Mouse (Mus musculus): ENCODE data around the gene Tmem178b. TPM values are rescaled to one million over a fixed set of nuclear protein-coding genes. Genes with fewer than 3 reads are reported as not detected.

Tmem178b gene
- polyA plus RNA-seq, 1 experiment = not detected

- no peaks in the 10 kb centered on the region for H3K36me3 ChIP-seq (ENCODE audit: control insufficient read depth)
- no peaks in the 10 kb centered on the region for H3K4me1 ChIP-seq (ENCODE audit: control insufficient read depth)
- no peak overlapping the region for H3K4me3 ChIP-seq (replicated peaks)
- no peaks in the 10 kb centered on the region for H3K27me3 ChIP-seq (ENCODE audit: control insufficient read depth)
- TF ChIP-seq GATA1 (IDR thresholded peaks at IDR 0.05; ENCODE audit: low read length) = no peak
- TF ChIP-seq TAL1 (IDR thresholded peaks at IDR 0.05; ENCODE audit: low read length) = no peak
- peaks cover 4% of the 10 kb centered on the region for H3K9me3 ChIP-seq (ENCODE audit: control insufficient read depth, low read length)
Observed at GRCm38 (mm10) chr6:40076670-40077313, 203.7 kb downstream of the Tmem178b start.

DNA sequence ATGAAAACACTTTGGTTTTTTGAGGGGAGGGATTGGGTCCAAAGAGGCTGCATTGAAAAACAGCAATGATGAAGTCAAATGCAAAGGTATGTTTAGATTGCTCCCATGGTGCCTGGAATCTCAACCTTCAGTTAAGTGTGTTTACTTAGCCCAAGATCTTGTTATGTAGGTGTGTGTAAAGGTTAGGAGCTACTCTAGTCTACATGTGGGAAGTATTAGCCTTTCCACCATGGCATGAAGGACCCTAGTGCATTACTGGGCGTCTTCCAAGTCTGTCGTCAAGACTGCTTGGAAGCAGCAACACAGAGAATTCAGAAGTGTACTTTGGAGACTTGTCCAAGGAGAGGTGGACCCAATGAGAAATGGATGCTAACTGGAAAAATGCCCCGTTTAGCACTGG lies 205.3 kb downstream of the Tmem178b start:
- no peaks in the 10 kb centered on the region for H3K4me1 ChIP-seq (ENCODE audit: control insufficient read depth)

DNA sequence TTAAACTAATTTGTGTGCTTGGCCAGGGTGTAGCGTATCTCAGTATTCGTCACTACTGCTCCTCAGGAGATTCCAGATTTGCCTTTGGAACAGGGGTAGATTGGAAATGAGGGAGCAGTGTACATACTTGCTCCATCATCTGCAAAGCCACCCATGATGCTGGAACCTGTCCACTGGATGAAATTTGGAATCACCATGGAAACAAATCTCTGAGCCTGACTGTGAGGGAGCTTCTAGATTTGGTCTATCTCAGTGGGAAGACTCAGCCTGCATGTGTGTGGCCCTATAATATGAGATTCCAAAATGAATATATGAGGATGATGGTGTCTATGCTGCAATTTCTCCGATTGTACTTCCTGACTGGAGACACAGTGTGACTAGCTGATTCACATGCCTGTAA lies 210.7 kb downstream of the Tmem178b start:
- H3K27me3 ChIP-seq (ENCODE audit: control insufficient read depth) = no peaks in the 10 kb centered on the region
- H3K4me1 ChIP-seq (ENCODE audit: control insufficient read depth) = no peaks in the 10 kb centered on the region
- no peaks in the 10 kb centered on the region for H3K36me3 ChIP-seq (ENCODE audit: control insufficient read depth)
- peaks cover 3% of the 10 kb centered on the region; the same call in 1 of the 2 replicates for H3K9me3 ChIP-seq (ENCODE audit: control insufficient read depth, low read length)
- no peak for TF ChIP-seq TAL1 (IDR thresholded peaks at IDR 0.05; ENCODE audit: low read length)
- no peak for TF ChIP-seq GATA1 (IDR thresholded peaks at IDR 0.05; ENCODE audit: low read length)
- H3K4me3 ChIP-seq (replicated peaks) = no peak overlapping the region

More for the DNA sequence above, 205.3 kb downstream of the Tmem178b start:
- Histone ChIP-seq H3K4me3 (replicated peaks) (no peak overlapping the region), H3K36me3 (ENCODE audit: control insufficient read depth) (no peaks in the 10 kb centered on the region), H3K9me3 (ENCODE audit: control insufficient read depth, low read length) (peaks cover 4% of the 10 kb centered on the region), H3K27me3 (ENCODE audit: control insufficient read depth) (no peaks in the 10 kb centered on the region)
- no peak for TF ChIP-seq GATA1 (IDR thresholded peaks at IDR 0.05; ENCODE audit: low read length)
- no peak for TF ChIP-seq TAL1 (IDR thresholded peaks at IDR 0.05; ENCODE audit: low read length)

DNA sequence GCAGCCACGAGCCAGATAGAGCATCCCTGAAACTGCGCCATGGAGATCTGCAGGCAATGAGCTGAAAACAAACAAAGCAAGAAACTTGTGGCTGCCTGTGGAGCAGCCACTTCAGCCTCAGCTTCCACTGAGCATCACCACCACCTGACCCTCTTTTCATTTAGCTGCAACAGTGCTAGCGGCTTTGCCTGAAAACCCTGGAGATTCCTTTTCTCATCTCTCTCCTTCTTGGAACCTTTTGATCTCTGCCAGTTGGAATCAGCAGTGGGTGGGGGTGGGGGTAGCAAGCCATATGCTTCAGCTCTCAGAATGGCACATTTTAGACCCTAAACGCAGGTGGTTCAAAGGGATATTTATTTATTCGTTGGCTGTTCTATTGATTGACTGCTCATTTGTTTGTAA lies 218.2 kb downstream of the Tmem178b start:
- Histone ChIP-seq H3K36me3 (ENCODE audit: control insufficient read depth) (no peaks in the 10 kb centered on the region), H3K4me1 (ENCODE audit: control insufficient read depth) (no peaks in the 10 kb centered on the region), H3K27me3 (ENCODE audit: control insufficient read depth) (no peaks in the 10 kb centered on the region), H3K9me3 (ENCODE audit: control insufficient read depth, low read length) (no peaks in the 10 kb centered on the region), H3K4me3 (replicated peaks) (no peak overlapping the region)
- TF ChIP-seq TAL1 (IDR thresholded peaks at IDR 0.05; ENCODE audit: low read length) = no peak
- TF ChIP-seq GATA1 (IDR thresholded peaks at IDR 0.05; ENCODE audit: low read length) = no peak

DNA sequence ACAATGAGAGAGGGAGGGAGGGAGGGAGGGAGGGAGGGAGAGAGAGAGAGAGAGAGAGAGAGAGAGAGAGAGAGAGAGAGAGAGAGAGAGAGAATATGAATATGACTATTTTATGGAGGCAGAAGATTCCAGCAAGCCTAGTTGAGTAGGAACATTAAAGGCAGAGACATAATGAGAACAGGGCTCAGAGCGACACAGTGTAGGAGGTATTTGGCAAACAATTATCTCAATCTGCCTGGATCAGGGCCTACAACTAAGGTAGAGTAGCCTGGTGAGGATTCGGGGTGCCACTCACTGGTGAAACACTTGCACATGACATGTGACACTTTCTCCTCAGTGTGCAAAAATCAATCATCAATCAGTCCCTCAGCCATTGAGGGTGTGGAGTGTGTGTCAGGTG lies 225.4 kb downstream of the Tmem178b start:
- no peaks in the 10 kb centered on the region for H3K27me3 ChIP-seq (ENCODE audit: control insufficient read depth)
- H3K4me1 ChIP-seq (ENCODE audit: control insufficient read depth) = no peaks in the 10 kb centered on the region
- H3K4me3 ChIP-seq (replicated peaks) = no peak overlapping the region
- H3K36me3 ChIP-seq (ENCODE audit: control insufficient read depth) = no peaks in the 10 kb centered on the region
- no peak for TF ChIP-seq TAL1 (IDR thresholded peaks at IDR 0.05; ENCODE audit: low read length)
- no peak for TF ChIP-seq GATA1 (IDR thresholded peaks at IDR 0.05; ENCODE audit: low read length)
- H3K9me3 ChIP-seq (ENCODE audit: control insufficient read depth, low read length) = no peaks in the 10 kb centered on the region

DNA sequence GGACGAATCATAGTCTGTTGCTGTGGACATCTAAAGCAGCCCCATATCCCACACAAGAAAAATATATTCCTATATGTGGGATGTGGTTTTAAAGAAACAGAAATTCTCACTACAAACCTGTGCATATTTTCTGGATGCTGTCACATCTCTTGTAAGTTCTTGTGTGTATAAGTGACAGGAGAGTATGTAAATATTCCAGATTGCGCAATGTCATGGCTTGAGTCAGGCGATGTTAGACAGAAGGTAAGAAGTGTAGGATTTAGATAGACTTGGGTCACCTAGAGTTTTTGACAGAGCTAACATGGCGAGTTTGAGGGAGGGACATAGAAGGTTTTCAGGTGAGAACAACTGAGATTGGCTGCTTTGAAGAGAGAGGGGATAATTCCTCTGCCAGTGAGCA lies 228.7 kb downstream of the Tmem178b start:
- TF ChIP-seq TAL1 (IDR thresholded peaks at IDR 0.05; ENCODE audit: low read length) (no peak), GATA1 (IDR thresholded peaks at IDR 0.05; ENCODE audit: low read length) (no peak)
- Histone ChIP-seq H3K4me3 (replicated peaks) (no peak overlapping the region), H3K4me1 (ENCODE audit: control insufficient read depth) (no peaks in the 10 kb centered on the region), H3K36me3 (ENCODE audit: control insufficient read depth) (no peaks in the 10 kb centered on the region), H3K9me3 (ENCODE audit: control insufficient read depth, low read length) (no peaks in the 10 kb centered on the region; the same call in 1 of the 2 replicates), H3K27me3 (ENCODE audit: control insufficient read depth) (no peaks in the 10 kb centered on the region)

GRCm38 (mm10) chr6:40102863-40103262 lies 229.8 kb downstream of the Tmem178b start:
- no peak for TF ChIP-seq TAL1 (IDR thresholded peaks at IDR 0.05; ENCODE audit: low read length)
- TF ChIP-seq GATA1 (IDR thresholded peaks at IDR 0.05; ENCODE audit: low read length) = no peak
- H3K27me3 ChIP-seq (ENCODE audit: control insufficient read depth) = no peaks in the 10 kb centered on the region
- no peaks in the 10 kb centered on the region for H3K36me3 ChIP-seq (ENCODE audit: control insufficient read depth)
- no peak overlapping the region for H3K4me3 ChIP-seq (replicated peaks)
- H3K4me1 ChIP-seq (ENCODE audit: control insufficient read depth) = no peaks in the 10 kb centered on the region
- no peaks in the 10 kb centered on the region; the same call in 1 of the 2 replicates for H3K9me3 ChIP-seq (ENCODE audit: control insufficient read depth, low read length)

GRCm38 (mm10) chr6:40110029-40110428 lies 237.0 kb downstream of the Tmem178b start:
- TF ChIP-seq GATA1 (IDR thresholded peaks at IDR 0.05; ENCODE audit: low read length) = no peak
- TF ChIP-seq TAL1 (IDR thresholded peaks at IDR 0.05; ENCODE audit: low read length) = no peak
- Histone ChIP-seq H3K9me3 (ENCODE audit: control insufficient read depth, low read length) (no peaks in the 10 kb centered on the region; the same call in 1 of the 2 replicates), H3K27me3 (ENCODE audit: control insufficient read depth) (no peaks in the 10 kb centered on the region), H3K4me3 (replicated peaks) (no peak overlapping the region), H3K36me3 (ENCODE audit: control insufficient read depth) (no peaks in the 10 kb centered on the region), H3K4me1 (ENCODE audit: control insufficient read depth) (no peaks in the 10 kb centered on the region)

DNA sequence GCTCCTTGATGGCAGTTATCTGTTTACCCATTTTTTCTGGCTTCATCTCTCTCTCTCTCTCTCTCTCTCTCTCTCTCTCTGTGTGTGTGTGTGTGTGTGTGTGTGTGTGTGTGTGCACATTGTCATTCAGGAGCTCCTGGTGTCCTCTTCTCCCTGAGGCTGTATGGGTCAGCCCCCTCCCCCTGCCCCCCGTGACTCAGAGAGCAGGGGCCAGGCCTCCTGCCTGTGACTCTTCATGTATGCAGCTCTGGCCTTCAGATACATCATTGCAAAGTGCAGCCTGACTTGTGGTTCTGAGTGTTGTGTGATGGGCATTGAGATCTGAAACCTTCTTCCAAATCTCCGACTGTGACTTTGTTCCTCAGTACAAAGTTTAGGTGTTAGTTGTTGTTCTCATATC lies 237.7 kb downstream of the Tmem178b start:
- TF ChIP-seq GATA1 (IDR thresholded peaks at IDR 0.05; ENCODE audit: low read length) (no peak), TAL1 (IDR thresholded peaks at IDR 0.05; ENCODE audit: low read length) (no peak)
- Histone ChIP-seq H3K27me3 (ENCODE audit: control insufficient read depth) (no peaks in the 10 kb centered on the region), H3K36me3 (ENCODE audit: control insufficient read depth) (no peaks in the 10 kb centered on the region), H3K4me3 (replicated peaks) (no peak overlapping the region), H3K9me3 (ENCODE audit: control insufficient read depth, low read length) (no peaks in the 10 kb centered on the region; the same call in 1 of the 2 replicates), H3K4me1 (ENCODE audit: control insufficient read depth) (no peaks in the 10 kb centered on the region)

GRCm38 (mm10) chr6:40112488-40112887 lies 239.4 kb downstream of the Tmem178b start:
- no peaks in the 10 kb centered on the region for H3K36me3 ChIP-seq (ENCODE audit: control insufficient read depth)
- no peak overlapping the region for H3K4me3 ChIP-seq (replicated peaks)
- H3K9me3 ChIP-seq (ENCODE audit: control insufficient read depth, low read length) = no peaks in the 10 kb centered on the region
- H3K4me1 ChIP-seq (ENCODE audit: control insufficient read depth) = no peaks in the 10 kb centered on the region
- TF ChIP-seq TAL1 (IDR thresholded peaks at IDR 0.05; ENCODE audit: low read length) = no peak
- H3K27me3 ChIP-seq (ENCODE audit: control insufficient read depth) = no peaks in the 10 kb centered on the region
